Mouse (Mus musculus) CH12.LX (cell line): ENCODE results near the gene Cdk5. TPM values are rescaled to one million over a fixed set of nuclear protein-coding genes. Genes with fewer than 3 reads are reported as not detected.

Experiments
- DNase-seq: peaks from one replicate; pipeline ENCODE4 v3.0.0-alpha.2; 2013; ENCODE audit errors: extremely low read depth
- H3K27ac ChIP-seq: 2 replicates; pipeline ENCODE4 v1.5.1; 2012; ENCODE audit warnings: low read depth, mild to moderate bottlenecking, control low read depth, moderate library complexity; ENCODE audit not compliant: insufficient read depth
- H3K27me3 ChIP-seq: replicated peaks from 2 replicates; pipeline ENCODE3; 2012; ENCODE audit warnings: inconsistent platforms
- H3K36me3 ChIP-seq, 2 experiments: replicated peaks in 1 of 2; 2 replicates each; pipeline versions ENCODE3 to v1.6.1; 2012; ENCODE audit warnings: inconsistent platforms in 1 of 2, low read length in 1 of 2, mild to moderate bottlenecking in 1 of 2, mixed read lengths in 1 of 2, moderate library complexity in 1 of 2; ENCODE audit not compliant: control insufficient read depth in 1 of 2, insufficient read depth in 1 of 2
- H3K4me1 ChIP-seq, 2 experiments: 2 replicates each; pipeline ENCODE4 v1.6.1; 2012; ENCODE audit warnings: inconsistent platforms in 1 of 2, moderate library complexity in 1 of 2; ENCODE audit not compliant: insufficient read depth in 2 of 2, control insufficient read depth in 1 of 2
- H3K4me2 ChIP-seq: 2 replicates; pipeline ENCODE4 v1.6.1; 2012; ENCODE audit warnings: low read depth, mild to moderate bottlenecking, control low read depth; ENCODE audit not compliant: poor library complexity, insufficient read depth, severe bottlenecking
- H3K4me3 ChIP-seq, 3 experiments: fragments of 150-350 bp in 1 of 3; sonication (generic) in 1 of 3; replicated peaks in 1 of 3; 2 replicates each; pipeline versions ENCODE3 to v1.5.1; 2011 to 2012; ENCODE audit warnings: low read depth in 2 of 3, low read length in 2 of 3, mild to moderate bottlenecking in 2 of 3, moderate library complexity in 2 of 3, control low read depth in 1 of 3, improper control_type of control experiment in 1 of 3, inconsistent platforms in 1 of 3, mixed read lengths in 1 of 3; ENCODE audit not compliant: poor library complexity in 1 of 3
- H3K79me2 ChIP-seq: replicated peaks from 2 replicates; pipeline ENCODE4 v1.6.1; 2012; ENCODE audit warnings: mild to moderate bottlenecking, moderate library complexity; ENCODE audit not compliant: control insufficient read depth, poor library complexity, insufficient read depth, severe bottlenecking; ENCODE audit errors: extremely low read depth
- H3K9ac ChIP-seq: 2 replicates; pipeline ENCODE4 v1.6.1; 2012; ENCODE audit warnings: low read depth, mild to moderate bottlenecking, control low read depth, moderate library complexity; ENCODE audit not compliant: insufficient read depth
- H3K9me3 ChIP-seq: replicated peaks from 2 replicates; pipeline ENCODE3; 2012; ENCODE audit warnings: low read length, inconsistent platforms, mixed read lengths
- CHD2 ChIP-seq: IDR thresholded peaks from 2 replicates; pipeline ENCODE4 v1.6.1; 2011; ENCODE audit warnings: low read length, improper control_type of control experiment
- E2F4 ChIP-seq: IDR thresholded peaks from 2 replicates; pipeline ENCODE4 v1.6.1; 2011; ENCODE audit warnings: low read depth, low read length, improper control_type of control experiment; ENCODE audit not compliant: insufficient replicate concordance
- EP300 ChIP-seq: IDR thresholded peaks from 2 replicates; pipeline ENCODE4 v1.6.1; 2011; ENCODE audit warnings: low read length, improper control_type of control experiment
- ETS1 ChIP-seq: conservative IDR thresholded peaks from 2 replicates; pipeline ENCODE4 v1.6.1; 2012; ENCODE audit warnings: low read depth, mild to moderate bottlenecking, inconsistent platforms, low read length, improper control_type of control experiment, moderate library complexity
- GABPA ChIP-seq: IDR thresholded peaks from 2 replicates; pipeline ENCODE4 v1.6.1; 2012; ENCODE audit warnings: low read depth, low read length, improper control_type of control experiment, inconsistent platforms; ENCODE audit not compliant: insufficient replicate concordance
- KAT2A ChIP-seq: IDR thresholded peaks from 2 replicates; pipeline ENCODE4 v1.6.1; 2012; ENCODE audit warnings: low read length, improper control_type of control experiment, inconsistent platforms; ENCODE audit not compliant: insufficient replicate concordance
- MAFK ChIP-seq: IDR thresholded peaks from 2 replicates; pipeline ENCODE4 v1.6.1; 2011; ENCODE audit warnings: low read length, improper control_type of control experiment; ENCODE audit not compliant: insufficient replicate concordance
- NELFE ChIP-seq: IDR thresholded peaks from 2 replicates; pipeline ENCODE4 v1.6.1; 2011; ENCODE audit warnings: low read depth, low read length, improper control_type of control experiment
- PAX5 ChIP-seq: IDR thresholded peaks from 2 replicates; pipeline ENCODE4 v1.6.1; 2012; ENCODE audit warnings: low read length, inconsistent platforms, mixed read lengths
- POLR2AphosphoS2 ChIP-seq: IDR thresholded peaks from 2 replicates; pipeline ENCODE4 v1.6.1; 2011; ENCODE audit warnings: low read depth, low read length, improper control_type of control experiment
- RAD21 ChIP-seq: IDR thresholded peaks from 2 replicates; pipeline ENCODE4 v1.6.1; 2011; ENCODE audit warnings: low read depth, mild to moderate bottlenecking, low read length, improper control_type of control experiment, moderate library complexity
- RCOR1 ChIP-seq: conservative IDR thresholded peaks from 2 replicates; pipeline ENCODE4 v1.6.1; 2012; ENCODE audit warnings: low read depth, mild to moderate bottlenecking, inconsistent platforms, low read length, improper control_type of control experiment
- SIN3A ChIP-seq: IDR thresholded peaks from 2 replicates; pipeline ENCODE4 v1.6.1; 2012; ENCODE audit warnings: low read length, improper control_type of control experiment, inconsistent platforms
- TBP ChIP-seq: conservative IDR thresholded peaks from 2 replicates; pipeline ENCODE4 v1.6.1; 2011; ENCODE audit warnings: low read depth, low read length, improper control_type of control experiment
- TCF12 ChIP-seq: IDR thresholded peaks from 2 replicates; pipeline ENCODE4 v1.6.1; 2014; ENCODE audit warnings: low read depth, mild to moderate bottlenecking, inconsistent platforms, low read length, improper control_type of control experiment
- UBTF ChIP-seq: IDR thresholded peaks from 2 replicates; pipeline ENCODE4 v1.6.1; 2012; ENCODE audit warnings: low read depth, mild to moderate bottlenecking, inconsistent platforms, low read length, improper control_type of control experiment, moderate library complexity
- USF2 ChIP-seq: conservative IDR thresholded peaks from 2 replicates; pipeline ENCODE4 v1.6.1; 2011; ENCODE audit warnings: low read depth, low read length, improper control_type of control experiment
- ZC3H11A ChIP-seq: IDR thresholded peaks from 2 replicates; pipeline ENCODE4 v1.6.1; 2012; ENCODE audit warnings: low read depth, mild to moderate bottlenecking, inconsistent platforms, low read length, improper control_type of control experiment
- ZKSCAN1 ChIP-seq: IDR thresholded peaks from 2 replicates; pipeline ENCODE4 v1.6.1; 2012; ENCODE audit warnings: low read depth, inconsistent platforms, low read length, improper control_type of control experiment, borderline replicate concordance
- ZMIZ1 ChIP-seq: IDR thresholded peaks from 2 replicates; pipeline ENCODE4 v1.6.1; 2012; ENCODE audit warnings: low read depth, mild to moderate bottlenecking, inconsistent platforms, low read length, improper control_type of control experiment
- dilution Hi-C: fragments of 300-500 bp; cut with MboI; formaldehyde crosslinking; loops from 2 replicates; pipeline ENCODE4 v1.14.3; 2020; ENCODE audit warnings: low sequenced_read_pairs; ENCODE audit not compliant: extremely low pct_unique_long_range_greater_than_20kb, extremely low pct_ligation_motif_present
- in situ Hi-C: fragments of 300-500 bp; cut with MboI; formaldehyde crosslinking; loops from 3 replicates; pipeline ENCODE4 v1.14.3; 2019; ENCODE audit warnings: low sequenced_read_pairs, low pct_ligation_motif_present, low pct_unique_long_range_greater_than_20kb, mixed read lengths
- polyA plus RNA-seq: library from polyadenylated mRNA; unstranded; fragments of >175 nt; gene quantifications from 2 replicates; pipeline ENCODE4 v1.2.1, GENCODE M21; 2012; ENCODE audit warnings: low read depth; ENCODE audit not compliant: insufficient read length
- total RNA-seq, 2 experiments: library from RNA; depleted of rRNA; stranded (reverse); fragments of 300-350 nt in 1 of 2; fragments of >200 nt in 1 of 2; gene quantifications; 2 replicates each; pipeline ENCODE4 v1.2.3; 2012 to 2014

Cdk5 gene
- total and polyA plus RNA-seq, 3 experiments: 7.4 to 26.6 (median 12.1) TPM

DNA sequence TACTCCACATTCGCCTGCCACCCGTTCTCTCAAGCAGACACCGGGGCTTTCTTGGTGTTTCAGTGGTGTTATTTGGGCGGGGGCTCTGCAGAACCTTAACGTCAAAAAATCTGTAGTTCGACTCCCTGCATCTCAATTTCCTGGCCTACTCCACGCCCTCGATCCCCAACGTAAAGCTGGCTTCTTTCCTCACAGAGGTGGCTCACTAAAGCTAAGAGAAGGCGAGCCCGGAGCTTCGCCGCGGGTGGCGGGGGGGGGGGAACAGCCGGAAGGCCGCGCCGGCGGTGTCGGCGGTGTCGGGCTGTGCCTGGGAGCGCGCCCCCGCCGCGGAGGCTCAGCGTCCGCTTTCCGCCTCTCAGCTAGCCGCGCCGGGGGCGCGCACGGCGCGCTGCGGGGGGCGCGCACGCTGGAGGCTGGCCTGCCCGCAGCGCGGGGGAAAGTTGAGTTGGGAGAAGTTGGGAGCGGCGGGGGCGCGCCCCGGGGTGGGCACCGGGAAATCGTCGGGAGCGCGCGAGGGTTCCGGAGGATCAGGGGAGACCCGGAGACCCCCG is 1.6 kb upstream of the Cdk5 start (continued):
- TF ChIP-seq E2F4: no peak
- no peak for TF ChIP-seq ZKSCAN1
- TF ChIP-seq RCOR1: no peak
- TF ChIP-seq ZMIZ1: no peak
- TF ChIP-seq USF2: no peak
- TF ChIP-seq PAX5: no peak
- TF ChIP-seq ETS1: no peak

DNA sequence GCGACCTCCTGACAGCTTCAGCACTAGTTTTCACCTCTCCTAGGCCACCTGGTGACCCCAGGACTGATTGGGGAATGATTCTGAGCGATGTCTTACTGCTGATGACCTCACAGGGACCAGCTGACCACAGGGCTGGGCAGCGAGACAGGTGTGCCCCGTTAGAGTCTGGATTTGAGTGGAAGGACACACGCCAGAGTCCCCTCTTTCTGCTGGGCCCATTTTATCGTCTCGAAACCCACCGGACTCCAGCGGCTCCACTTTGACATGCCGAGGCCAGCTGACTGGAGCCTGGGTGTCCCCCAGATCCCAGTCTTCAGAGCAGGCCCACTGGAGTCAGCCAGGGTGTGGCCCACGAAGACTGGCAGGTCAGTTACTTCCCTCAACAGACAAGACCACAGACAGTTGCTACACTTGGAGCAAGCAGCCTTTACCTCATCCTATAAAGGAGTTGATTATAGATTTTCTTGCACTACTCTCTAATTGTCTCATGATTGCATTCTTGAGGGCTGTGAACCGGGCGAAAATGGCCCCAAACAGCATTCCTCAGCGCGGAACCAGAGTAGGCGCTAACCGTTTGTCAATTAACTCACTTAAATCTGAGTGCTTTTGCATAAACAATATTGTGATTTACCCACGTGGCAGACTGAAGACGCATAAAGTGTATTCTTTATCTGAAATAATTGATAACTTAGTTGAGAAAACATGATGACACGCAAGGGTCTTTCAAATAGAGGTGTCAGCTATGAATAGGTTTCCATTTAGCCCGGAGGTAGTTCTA is 863 bp upstream of the Cdk5 start:
- peak overlapping the region; percentile 97 for H3K9ac ChIP-seq
- H3K9me3 ChIP-seq: no peaks in the 10 kb centered on the region
- H3K79me2 ChIP-seq: peaks cover 10% of the 10 kb centered on the region; the same call in 1 of the 2 replicates
- H3K4me3 ChIP-seq: peak overlapping the region; percentile 68 to 94 (median 86)
- in situ Hi-C loops (loop anchor here (5.0 kb wide), 1 partner anchor 33 kb away; no protein-coding TSS in a partner anchor), dilution Hi-C loops (no loop called here)
- DNase-seq: peak; percentile 17
- peaks cover 16 to 41% of the 10 kb centered on the region in 2 experiments for H3K4me1 ChIP-seq
- peak overlapping the region; percentile 63 for H3K27ac ChIP-seq
- 0 out of 2 replicates have a peak, but pooled peaks have one; percentile 34 for TF ChIP-seq UBTF
- TF ChIP-seq EP300: no peak
- TF ChIP-seq USF2: no peak
- TF ChIP-seq, all 38 proteins: peak for 1
- peak overlapping the region; percentile 84 for H3K4me2 ChIP-seq
- peaks cover 14 to 43% of the 10 kb centered on the region in 2 experiments for H3K36me3 ChIP-seq
- no peaks in the 10 kb centered on the region for H3K27me3 ChIP-seq

DNA sequence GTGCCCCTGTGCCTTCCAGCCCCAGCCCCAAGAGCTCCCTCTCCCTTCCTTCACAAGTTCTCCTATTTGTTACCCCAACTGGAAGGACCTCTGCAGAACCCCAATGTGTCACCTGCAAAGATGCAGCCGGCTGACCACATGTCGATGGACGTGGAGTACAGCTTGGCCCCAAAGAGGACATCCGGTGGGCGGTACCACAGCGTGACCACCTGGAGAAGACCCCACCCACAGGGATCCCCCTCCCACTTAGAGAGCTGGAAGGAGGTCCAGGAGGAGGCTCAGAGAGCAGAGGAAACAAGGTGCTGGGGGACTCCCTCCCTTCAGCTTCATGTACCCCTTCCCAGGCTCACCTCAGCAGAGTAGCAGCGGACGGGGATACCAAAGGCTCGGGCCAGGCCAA is 2.9 kb downstream of the Cdk5 start:
- Histone ChIP-seq H3K4me1 (peaks cover 2 to 14% of the 10 kb centered on the region in 2 experiments; a peak in 2 of 4 replicates), H3K27me3 (no peaks in the 10 kb centered on the region), H3K9ac (no peak overlapping the region), H3K27ac (no peak overlapping the region), H3K4me3 (no peak overlapping the region), H3K9me3 (no peaks in the 10 kb centered on the region), H3K4me2 (no peak overlapping the region), H3K79me2 (no peaks in the 10 kb centered on the region), H3K36me3 (peaks cover 14 to 53% of the 10 kb centered on the region in 2 experiments)
- no peak for TF ChIP-seq UBTF
- no peak for TF ChIP-seq MAFK
- no peak for TF ChIP-seq ZC3H11A
- no peak for TF ChIP-seq ZKSCAN1
- no peak for TF ChIP-seq SIN3A
- no peak for TF ChIP-seq NELFE
- TF ChIP-seq TBP: no peak
- no peak for TF ChIP-seq GABPA
- no peak for TF ChIP-seq KAT2A
- TF ChIP-seq ETS1: no peak
- TF ChIP-seq RAD21: no peak
- TF ChIP-seq TCF12: no peak
- TF ChIP-seq CHD2: no peak
- TF ChIP-seq POLR2AphosphoS2: no peak
- in situ Hi-C loops: loop anchor here (5.0 kb wide), 1 partner anchor 37 kb away; no protein-coding TSS in a partner anchor
- DNase-seq: no peak
- dilution Hi-C loops: no loop called here
